Mouse (Mus musculus) embryo, embryonic 9.5 days (tissue): ENCODE data around the gene Nobox.
A peak's percentile ranks its signal among the peaks of the same experiment; 100 is the strongest.

Experiments
- DNase-seq: peaks from one replicate; pipeline ENCODE4 v3.0.0-alpha.2; 2017; ENCODE audit errors: extremely low spot score

The Nobox gene

DNA sequence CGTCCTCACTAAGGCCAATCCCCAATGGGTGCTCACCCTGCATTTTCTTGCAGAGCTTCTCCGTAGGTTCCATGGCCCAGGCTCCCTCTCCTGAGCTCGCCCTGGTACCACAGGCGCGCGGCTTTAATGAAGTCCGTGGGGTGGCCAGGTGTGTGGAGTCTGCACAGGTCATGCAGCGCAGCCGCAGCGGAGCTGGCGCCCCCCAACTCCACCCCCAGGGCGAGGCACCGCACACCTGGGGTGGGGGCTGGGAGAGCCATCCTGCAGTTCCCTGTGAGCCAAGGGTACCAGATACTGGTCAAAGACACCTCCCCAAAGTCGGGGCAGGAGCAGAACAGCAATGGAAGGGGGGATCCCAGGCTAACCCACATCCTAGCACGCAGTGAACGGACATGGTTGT lies at the start of gene Nobox:
Gene Nobox (minus strand): TSS at position 101 of the 400 bp plus-strand sequence.
- DNase-seq: no peak

DNA sequence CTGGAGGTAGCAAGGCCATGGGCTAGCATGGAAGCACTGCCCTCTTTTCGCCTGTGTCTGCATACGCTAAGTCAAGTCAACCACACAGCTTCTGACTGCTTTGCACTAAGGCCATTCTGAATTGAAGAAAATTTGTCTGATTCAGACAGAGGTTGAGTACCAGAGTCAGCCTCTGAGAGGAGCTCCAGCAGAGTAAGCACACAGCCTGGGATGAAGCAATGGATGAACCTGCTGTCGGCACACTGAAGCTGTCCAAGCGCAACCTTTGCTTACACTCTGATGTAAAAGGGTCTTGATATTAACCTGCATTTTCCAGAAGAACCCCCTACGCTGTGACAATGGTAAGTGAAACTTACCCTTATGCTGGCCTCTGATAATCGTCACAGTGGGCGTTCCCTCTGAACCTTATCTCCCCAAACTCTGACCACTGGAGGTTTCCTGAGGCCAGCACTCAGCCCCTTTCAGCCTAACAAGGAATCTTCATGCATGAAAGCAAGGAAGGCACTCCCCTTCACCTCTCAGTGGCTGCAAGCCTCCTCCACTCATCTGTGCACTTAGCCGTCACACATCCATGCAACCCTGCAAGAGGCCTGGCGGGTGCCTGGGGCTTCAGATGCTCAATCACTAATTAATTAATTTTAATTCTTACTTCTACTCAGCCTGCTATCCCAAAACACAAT lies 45.3 kb upstream of the Nobox start:
- no peak for DNase-seq

DNA sequence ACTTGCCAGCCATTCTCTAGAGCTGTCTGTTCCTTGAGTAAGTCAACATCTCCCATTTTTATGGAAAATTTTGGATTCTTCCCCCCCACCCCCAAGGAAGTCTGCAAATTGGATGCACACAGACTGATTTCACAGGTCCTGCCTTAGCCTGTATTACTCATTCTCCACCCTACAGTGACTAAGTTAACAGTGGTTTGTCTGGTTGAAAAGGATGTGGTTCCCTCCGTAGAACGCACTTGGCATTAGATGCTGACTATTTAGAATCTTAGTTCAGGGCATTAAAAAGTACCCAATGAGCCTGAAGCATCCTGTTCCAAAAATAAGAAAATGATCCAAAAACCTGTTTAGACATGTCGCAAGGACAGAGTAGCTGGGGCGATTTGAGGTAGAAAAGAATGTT lies 44.1 kb upstream of the Nobox start:
- no peak for DNase-seq

DNA sequence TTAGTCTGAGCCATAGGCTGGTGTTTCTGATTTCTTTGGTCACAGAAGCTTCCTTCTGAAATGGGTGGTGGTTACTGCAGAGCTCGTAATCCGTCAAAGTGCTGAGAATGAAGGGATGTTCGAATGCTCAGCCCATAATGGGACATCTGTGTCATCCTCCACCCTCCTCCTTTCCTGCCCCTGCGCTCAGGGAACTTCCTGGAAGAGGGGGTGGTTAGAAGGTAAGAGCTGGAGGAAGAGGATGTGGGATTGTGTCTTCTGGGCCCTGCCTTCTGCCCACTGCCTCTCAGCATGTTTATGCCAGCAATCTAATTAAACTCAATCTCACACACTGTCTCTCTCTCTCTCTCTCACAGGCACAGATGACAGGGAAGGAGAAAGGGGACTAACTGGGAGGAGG lies 39.7 kb upstream of the Nobox start:
- DNase-seq: no peak

GRCm38 (mm10) chr6:43347637-43348036 lies 38.3 kb upstream of the Nobox start:
- no peak for DNase-seq

DNA sequence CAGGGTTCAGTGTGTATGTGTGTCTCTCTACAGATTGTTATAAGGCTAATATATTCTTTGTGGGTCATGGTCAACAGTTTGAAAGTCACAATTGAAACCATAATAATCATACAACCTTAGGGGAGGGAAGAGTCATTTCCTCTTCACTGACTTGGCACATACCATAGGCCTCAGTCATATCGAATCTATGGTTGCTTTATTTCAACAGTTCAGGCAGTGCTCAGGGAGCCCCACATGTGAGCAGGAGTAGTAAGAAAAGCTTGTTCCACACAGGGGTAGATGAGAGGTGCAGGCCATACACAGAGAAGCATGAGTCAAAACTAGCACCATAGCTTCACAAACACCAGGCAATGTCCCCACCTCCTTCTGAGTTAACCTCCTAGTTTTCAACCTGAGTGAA lies 33.7 kb upstream of the Nobox start:
- no peak for DNase-seq

DNA sequence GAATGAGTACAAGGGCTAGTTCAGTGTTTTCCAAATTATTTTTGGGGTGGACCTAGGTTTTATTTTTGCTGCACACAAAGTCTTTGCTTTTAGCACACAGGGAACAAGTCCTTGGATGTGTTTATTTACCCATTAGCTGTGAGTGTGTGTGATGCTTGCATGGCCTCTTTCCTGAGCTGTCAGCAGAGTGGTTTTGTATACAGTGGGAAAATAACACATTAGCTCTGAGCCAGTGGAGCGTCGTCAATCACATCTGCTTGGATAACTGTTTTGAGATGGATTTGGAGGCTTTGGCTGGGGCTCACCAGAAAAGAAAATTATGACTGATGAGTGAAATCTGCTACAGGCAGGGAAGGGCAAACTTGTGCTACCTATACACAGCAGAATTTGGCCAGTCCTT lies 33.0 kb upstream of the Nobox start:
- DNase-seq: no peak

- DNase-seq: no peak
Observed at GRCm38 (mm10) chr6:43338804-43339203, 29.4 kb upstream of the Nobox start.

- DNase-seq: no peak
Observed at GRCm38 (mm10) chr6:43337491-43337961, 28.2 kb upstream of the Nobox start.

DNA sequence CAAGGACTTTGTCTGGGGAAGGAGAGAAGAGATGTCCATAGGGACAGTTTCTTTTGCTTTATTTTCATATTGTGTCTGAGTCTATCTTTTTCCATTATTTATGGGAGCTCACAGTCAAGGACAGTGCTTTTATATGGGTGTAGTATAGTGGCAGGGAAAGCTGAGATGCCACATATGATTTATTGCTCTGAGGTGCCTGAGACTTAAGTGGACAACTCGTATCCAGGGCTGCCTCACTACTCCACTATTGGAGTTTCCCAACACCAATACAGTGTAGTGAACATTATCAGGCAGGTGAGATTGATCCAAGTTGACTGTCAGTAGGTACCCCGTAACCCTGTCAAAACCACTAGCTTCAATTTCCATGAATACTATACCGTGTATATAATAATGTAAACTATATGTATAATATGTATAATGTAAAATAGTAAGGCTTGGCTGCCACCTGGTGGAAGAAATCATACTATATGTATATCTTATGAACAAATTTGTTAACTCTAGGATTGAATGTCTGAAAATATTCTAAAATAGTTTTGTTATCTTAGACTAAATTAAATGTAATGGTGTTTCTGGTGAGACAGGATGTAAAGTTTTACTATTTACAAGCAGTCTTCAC lies 26.4 kb upstream of the Nobox start:
- no peak for DNase-seq

- DNase-seq: no peak
Observed at GRCm38 (mm10) chr6:43333479-43333878, 24.1 kb upstream of the Nobox start.

- no peak for DNase-seq
Observed at GRCm38 (mm10) chr6:43312961-43313656, 3.8 kb upstream of the Nobox start.

DNA sequence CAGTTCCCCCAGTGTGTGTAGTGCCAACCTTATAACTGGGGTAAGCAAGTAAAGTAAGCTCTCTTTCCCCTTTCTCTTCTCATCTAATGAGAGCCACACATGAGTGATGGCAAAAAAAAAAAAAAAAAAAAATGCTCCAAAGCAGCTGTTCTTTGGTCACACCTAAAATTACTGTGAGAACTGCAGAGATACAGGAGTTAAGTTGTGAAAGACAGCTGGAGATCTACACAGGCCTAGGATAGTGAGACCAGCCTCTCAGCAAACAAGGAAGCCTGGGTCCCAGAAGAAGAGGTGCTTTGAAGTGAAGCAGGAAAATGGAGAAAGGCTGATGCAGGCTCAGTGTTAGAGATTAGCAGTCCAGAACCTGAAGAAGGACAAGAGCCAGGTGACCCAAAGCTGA lies 3.2 kb upstream of the Nobox start:
- no peak for DNase-seq

DNA sequence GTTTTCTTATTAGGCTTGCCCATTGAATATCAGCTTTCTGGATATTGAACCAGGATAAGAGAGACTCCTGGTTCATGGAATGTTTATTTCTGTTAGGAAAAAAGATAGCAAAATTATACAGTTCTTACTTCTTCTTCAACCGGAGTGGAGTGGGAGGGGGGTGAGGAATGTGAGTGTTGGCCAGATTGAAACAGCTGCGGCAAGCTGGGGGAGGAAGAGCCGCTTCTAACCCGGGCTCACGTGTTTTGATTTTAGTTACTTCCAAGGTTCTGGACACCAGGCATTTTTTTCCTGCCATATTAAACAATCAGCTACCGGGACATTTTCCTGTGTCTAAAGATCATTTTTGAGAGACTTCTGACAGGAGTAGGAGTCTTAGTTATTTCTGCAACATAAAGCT lies 717 bp upstream of the Nobox start:
- no peak for DNase-seq

- DNase-seq: no peak
Observed at GRCm38 (mm10) chr6:43297508-43297850, 11.9 kb downstream of the Nobox start.

- peak; percentile 42 for DNase-seq
Observed at GRCm38 (mm10) chr6:43296798-43297507, 12.4 kb downstream of the Nobox start.

DNA sequence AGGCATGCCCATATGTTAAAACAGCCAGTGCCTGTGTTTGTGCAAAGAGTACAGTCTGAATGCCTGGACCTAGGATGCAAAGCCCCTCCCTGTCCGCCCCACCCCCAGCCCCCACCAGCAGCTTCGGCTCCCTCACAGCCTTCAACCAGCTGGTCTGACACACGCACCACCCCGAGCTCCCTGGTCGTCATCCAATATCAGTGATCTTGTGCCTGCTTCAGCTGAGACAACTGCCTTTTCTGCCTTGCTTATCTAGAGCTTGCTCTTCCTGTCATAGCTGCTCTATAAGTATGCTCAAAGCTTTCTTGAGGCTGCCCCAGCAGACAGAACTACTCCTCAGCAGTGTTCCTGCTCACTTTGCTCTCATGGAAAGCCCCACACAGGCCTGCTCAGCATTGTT lies 13.4 kb downstream of the Nobox start:
- DNase-seq: no peak

DNA sequence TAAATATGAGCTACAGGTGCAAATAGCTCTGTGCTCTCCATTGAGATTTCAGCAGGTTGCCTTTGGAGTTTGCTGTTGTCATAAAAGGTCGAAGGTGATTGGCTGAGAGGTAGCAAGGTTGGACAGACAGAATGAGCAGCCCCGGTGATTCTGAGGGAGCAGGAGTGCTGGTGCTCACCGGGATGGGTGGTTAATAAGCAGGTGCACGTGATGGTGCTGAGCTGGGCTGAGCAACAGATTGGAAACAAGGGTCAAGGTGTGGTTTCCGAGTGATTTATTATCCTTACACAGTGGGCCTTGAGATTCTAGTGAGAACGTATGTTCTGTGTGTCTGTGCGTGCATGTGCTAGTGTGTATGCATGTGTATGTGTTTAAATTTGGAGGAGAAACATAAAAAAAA lies 16.2 kb downstream of the Nobox start:
- DNase-seq: no peak

GRCm38 (mm10) chr6:43292471-43293076 lies 16.8 kb downstream of the Nobox start:
- DNase-seq: no peak

DNA sequence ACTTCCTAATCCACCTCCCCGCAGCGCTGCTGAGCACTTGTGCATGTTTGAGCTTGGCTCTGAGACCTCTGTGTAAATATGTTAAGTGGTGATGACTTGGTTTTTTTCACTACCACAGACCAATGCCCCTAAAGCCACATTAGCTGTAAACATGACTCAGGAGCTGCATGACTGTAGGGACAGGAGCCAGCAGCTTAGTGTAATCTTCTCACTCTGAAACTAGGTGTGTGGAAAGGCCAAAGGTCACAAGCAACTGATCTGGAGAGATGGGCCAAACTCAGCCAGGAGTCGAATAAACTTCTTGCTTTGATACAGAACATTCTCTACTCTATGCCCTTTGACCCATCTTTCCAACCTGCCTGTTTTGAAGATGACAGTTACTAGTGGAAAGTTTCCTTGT lies 17.3 kb downstream of the Nobox start:
- DNase-seq: no peak

DNA sequence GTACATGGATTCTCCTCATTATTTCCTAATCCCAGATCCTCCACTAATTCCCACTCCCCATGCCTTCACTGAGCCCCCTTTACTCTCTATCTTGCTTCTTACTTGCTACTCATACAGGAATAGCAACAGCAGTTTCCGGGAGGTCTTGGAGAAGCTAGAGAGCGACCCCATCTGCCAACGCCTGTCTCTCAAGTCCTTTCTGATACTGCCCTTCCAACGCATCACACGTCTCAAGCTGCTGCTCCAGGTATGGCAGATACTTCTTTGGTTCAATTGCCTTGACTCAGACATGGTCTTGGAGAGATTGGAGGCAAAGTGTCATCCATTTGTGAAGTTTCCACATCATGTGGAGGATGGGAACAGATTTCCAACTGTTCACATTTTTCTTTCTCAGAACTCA lies 28.9 kb downstream of the Nobox start:
- no peak for DNase-seq

- DNase-seq: no peak
Observed at GRCm38 (mm10) chr6:43278247-43278646, 31.1 kb downstream of the Nobox start.
